Mouse (Mus musculus) hindbrain, embryonic 13.5 days (tissue): ENCODE data around the gene ccdc198. TPM values are rescaled to one million over a fixed set of nuclear protein-coding genes. Genes with fewer than 3 reads are reported as not detected.
"Not testable (repeated sequence)": the region's sequence is repeated elsewhere in the genome, so short reads cannot be mapped to it uniquely, and the experiment has no call there.

ENCODE experiments used
- ATAC-seq: fragments of 200-750 bp; cut with Nextera tagmentation; 2 replicates; pipeline ENCODE4 v1.8.0; 2017; ENCODE audit warnings: moderate TSS enrichment; ENCODE audit not compliant: low FRiP score
- H3K27ac ChIP-seq: fragments of 300-500 bp; sonication (generic); 2 replicates; pipeline ENCODE4 v1.5.1; 2015; ENCODE audit warnings: inconsistent platforms, mild to moderate bottlenecking, moderate library complexity
- H3K27me3 ChIP-seq: fragments of 300-500 bp; sonication (generic); 2 replicates; pipeline ENCODE4 v1.6.1; 2015; ENCODE audit warnings: mild to moderate bottlenecking, inconsistent platforms
- H3K36me3 ChIP-seq: fragments of 300-500 bp; sonication (generic); 2 replicates; pipeline ENCODE4 v1.6.1; 2015; ENCODE audit warnings: mild to moderate bottlenecking, inconsistent platforms
- H3K4me1 ChIP-seq: fragments of 300-500 bp; sonication (generic); replicated peaks from 2 replicates; pipeline ENCODE4 v1.6.1; 2015; ENCODE audit warnings: inconsistent platforms
- H3K4me2 ChIP-seq: fragments of 300-500 bp; sonication (generic); 2 replicates; pipeline ENCODE4 v1.6.1; 2015; ENCODE audit warnings: inconsistent platforms, mild to moderate bottlenecking, moderate library complexity
- H3K4me3 ChIP-seq: fragments of 300-500 bp; sonication (generic); 2 replicates; pipeline ENCODE4 v1.5.1; 2015; ENCODE audit warnings: mild to moderate bottlenecking, inconsistent platforms
- H3K9ac ChIP-seq: fragments of 300-500 bp; sonication (generic); 2 replicates; pipeline ENCODE4 v1.6.1; 2015; ENCODE audit warnings: mild to moderate bottlenecking, inconsistent platforms
- H3K9me3 ChIP-seq: fragments of 300-500 bp; sonication (generic); 2 replicates; pipeline ENCODE4 v1.6.1; 2016; ENCODE audit warnings: inconsistent platforms
- WGBS: fragments of 180-500 bp; shearing (Covaris S2); methylation state at CpG from one replicate; pipeline ENCODE4 v1.1.7; 2015; 5-methylcytosine and 5-hydroxymethylcytosine counted together
- polyA plus RNA-seq: library from polyadenylated mRNA; unstranded; fragments of >200 nt; fragmentation: Nextera tagmentation; extraction: Ambion mirVana; gene quantifications from 2 replicates; pipeline ENCODE4 v1.2.1, GENCODE M21; 2015

ccdc198 gene
- polyA plus RNA-seq, 1 experiment from 2014 or later = 0.51 TPM

DNA sequence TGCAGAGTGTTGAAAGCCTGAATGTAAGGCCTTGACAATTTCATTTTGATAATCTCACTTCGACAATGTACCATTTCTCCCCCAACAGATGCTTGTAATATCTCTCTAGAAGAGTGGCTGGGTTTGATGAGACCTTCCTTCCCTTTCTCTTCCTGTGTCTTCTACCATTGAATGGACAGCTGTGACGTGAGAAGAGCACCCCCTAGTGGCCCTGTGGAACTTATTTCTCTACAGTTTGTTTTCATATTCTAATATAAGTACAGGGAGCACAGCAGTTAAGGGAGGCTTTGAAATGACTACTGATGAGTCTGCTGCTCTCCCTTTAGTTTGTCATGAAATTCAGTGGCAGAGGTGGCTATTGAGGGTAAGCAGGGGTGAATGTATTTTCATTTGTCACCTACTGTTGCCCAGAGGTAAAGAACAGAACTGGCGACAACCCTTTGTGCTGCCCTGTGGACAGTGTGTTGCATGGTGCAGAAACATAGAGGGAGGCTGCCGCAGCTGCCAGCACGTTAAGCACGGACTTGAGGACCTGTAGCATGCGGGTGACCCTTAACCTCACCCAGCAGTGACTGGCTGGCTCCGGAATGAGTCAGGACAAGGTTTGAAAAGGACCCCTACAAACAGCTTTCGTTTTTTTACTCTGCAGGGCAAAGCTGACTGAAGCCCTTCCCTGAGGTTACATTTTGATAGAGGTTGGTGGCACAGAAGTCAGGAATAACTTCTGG is 10.3 kb downstream of the ccdc198 start:
- 44% methylated on average over 9 of the region's 9 CpGs for WGBS
- H3K9ac ChIP-seq = no peak overlapping the region

GRCm38 (mm10) chr14:49231845-49232244 is 13.4 kb downstream of the ccdc198 start:
- ATAC-seq = no peak
- H3K27ac ChIP-seq = no peak overlapping the region
- H3K4me2 ChIP-seq = no peak overlapping the region
- H3K9me3 ChIP-seq = no peaks in the 10 kb centered on the region
- H3K9ac ChIP-seq = no peak overlapping the region
- no peaks in the 10 kb centered on the region for H3K27me3 ChIP-seq
- H3K4me3 ChIP-seq = no peak overlapping the region
- no peaks in the 10 kb centered on the region for H3K4me1 ChIP-seq
- WGBS = 89% methylated on average over 3 of the region's 3 CpGs
- no peaks in the 10 kb centered on the region for H3K36me3 ChIP-seq

More for the DNA sequence above, 10.3 kb downstream of the ccdc198 start:
- no peak overlapping the region for H3K4me2 ChIP-seq
- no peak overlapping the region for H3K27ac ChIP-seq
- H3K4me1 ChIP-seq = no peaks in the 10 kb centered on the region
- H3K36me3 ChIP-seq = no peaks in the 10 kb centered on the region
- no peak overlapping the region for H3K4me3 ChIP-seq
- ATAC-seq = no peak
- H3K27me3 ChIP-seq = no peaks in the 10 kb centered on the region
- H3K9me3 ChIP-seq = no peaks in the 10 kb centered on the region

- Histone ChIP-seq H3K9ac (no peak overlapping the region), H3K27ac (no peak overlapping the region), H3K4me2 (no peak overlapping the region), H3K27me3 (no peaks in the 10 kb centered on the region), H3K36me3 (no peaks in the 10 kb centered on the region), H3K4me1 (no peaks in the 10 kb centered on the region), H3K4me3 (no peak overlapping the region), H3K9me3 (no peaks in the 10 kb centered on the region)
- ATAC-seq = no peak
- WGBS = 81% methylated on average over 11 of the region's 11 CpGs
Measured at GRCm38 (mm10) chr14:49226986-49227385, 18.3 kb downstream of the ccdc198 start.

- ATAC-seq = no peak
- H3K4me3 ChIP-seq = no peak overlapping the region
- no peak overlapping the region for H3K4me2 ChIP-seq
- H3K4me1 ChIP-seq = no peaks in the 10 kb centered on the region
- no peaks in the 10 kb centered on the region for H3K27me3 ChIP-seq
- 80% methylated on average over 7 of the region's 7 CpGs for WGBS
- H3K36me3 ChIP-seq = no peaks in the 10 kb centered on the region
- H3K9me3 ChIP-seq = no peaks in the 10 kb centered on the region
- no peak overlapping the region for H3K9ac ChIP-seq
- no peak overlapping the region for H3K27ac ChIP-seq
Measured at GRCm38 (mm10) chr14:49226471-49226870, 18.8 kb downstream of the ccdc198 start.

- no peaks in the 10 kb centered on the region for H3K9me3 ChIP-seq
- H3K27me3 ChIP-seq = no peaks in the 10 kb centered on the region
- no peaks in the 10 kb centered on the region for H3K4me1 ChIP-seq
- no peak for ATAC-seq
- 89% methylated on average over 2 of the region's 2 CpGs for WGBS
- H3K4me3 ChIP-seq = no peak overlapping the region
- H3K36me3 ChIP-seq = no peaks in the 10 kb centered on the region
- no peak overlapping the region for H3K9ac ChIP-seq
- no peak overlapping the region for H3K27ac ChIP-seq
- no peak overlapping the region for H3K4me2 ChIP-seq
Measured at GRCm38 (mm10) chr14:49221771-49222170, 23.5 kb downstream of the ccdc198 start.

DNA sequence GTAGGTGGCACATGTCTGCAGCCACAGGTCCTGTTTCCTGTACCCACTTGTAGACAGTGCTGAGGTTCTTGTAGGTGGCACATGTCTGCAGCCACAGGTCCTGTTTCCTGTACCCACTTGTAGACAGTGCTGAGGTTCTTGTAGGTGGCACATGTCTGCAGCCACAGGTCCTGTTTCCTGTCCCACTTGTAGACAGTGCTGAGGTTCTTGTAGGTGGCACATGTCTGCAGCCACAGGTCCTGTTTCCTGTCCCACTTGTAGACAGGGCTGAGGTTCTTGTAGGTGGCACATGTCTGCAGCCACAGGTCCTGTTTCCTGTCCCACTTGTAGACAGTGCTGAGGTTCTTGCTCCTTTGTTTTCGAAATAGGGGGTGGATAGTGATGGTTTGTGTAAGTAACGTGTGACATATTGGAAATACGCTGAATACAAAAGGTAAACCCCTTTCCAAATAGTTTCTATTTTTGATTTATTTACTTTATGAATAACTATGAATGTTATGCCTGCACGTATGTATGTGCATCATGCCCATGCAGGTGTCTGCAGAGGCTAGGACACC is 25.7 kb downstream of the ccdc198 start:
- WGBS = 92% methylated on average over 4 of the region's 4 CpGs
- not testable (repeated sequence) for H3K4me3 ChIP-seq, H3K9me3 ChIP-seq, ATAC-seq, H3K36me3 ChIP-seq, H3K27me3 ChIP-seq, H3K4me1 ChIP-seq, H3K4me2 ChIP-seq, H3K27ac ChIP-seq, H3K9ac ChIP-seq

DNA sequence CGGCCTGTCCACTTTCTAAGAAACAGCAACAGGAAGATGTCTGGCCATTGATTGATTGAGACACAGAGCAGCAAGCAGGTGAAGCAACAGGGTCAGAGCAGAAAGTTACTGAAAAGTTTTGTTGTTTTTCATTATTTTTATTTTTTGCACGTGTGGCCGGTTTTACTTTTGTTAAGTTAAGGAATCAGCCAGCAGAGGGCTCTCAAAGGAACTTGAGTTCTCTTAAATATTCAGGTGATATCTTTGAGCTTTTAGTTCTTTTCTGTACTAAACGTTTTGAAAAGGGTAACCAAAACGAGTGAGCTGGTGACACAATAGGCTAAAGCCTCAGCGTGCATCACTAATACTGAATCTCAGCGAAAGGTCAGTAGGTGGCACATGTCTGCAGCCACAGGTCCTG is 26.6 kb downstream of the ccdc198 start:
- Histone ChIP-seq H3K9me3 (no peaks in the 10 kb centered on the region), H3K27me3 (no peaks in the 10 kb centered on the region), H3K4me2 (no peak overlapping the region), H3K4me3 (no peak overlapping the region), H3K9ac (no peak overlapping the region), H3K27ac (no peak overlapping the region), H3K4me1 (no peaks in the 10 kb centered on the region), H3K36me3 (no peaks in the 10 kb centered on the region)
- 76% methylated on average over 7 of the region's 7 CpGs for WGBS
- no peak for ATAC-seq

GRCm38 (mm10) chr14:49210215-49210614 is 35.1 kb downstream of the ccdc198 start:
- WGBS = 95% methylated on average over 3 of the region's 3 CpGs
- not testable (repeated sequence) for H3K27me3 ChIP-seq, H3K9ac ChIP-seq, H3K27ac ChIP-seq, H3K4me3 ChIP-seq, ATAC-seq, H3K36me3 ChIP-seq, H3K4me1 ChIP-seq, H3K4me2 ChIP-seq, H3K9me3 ChIP-seq

DNA sequence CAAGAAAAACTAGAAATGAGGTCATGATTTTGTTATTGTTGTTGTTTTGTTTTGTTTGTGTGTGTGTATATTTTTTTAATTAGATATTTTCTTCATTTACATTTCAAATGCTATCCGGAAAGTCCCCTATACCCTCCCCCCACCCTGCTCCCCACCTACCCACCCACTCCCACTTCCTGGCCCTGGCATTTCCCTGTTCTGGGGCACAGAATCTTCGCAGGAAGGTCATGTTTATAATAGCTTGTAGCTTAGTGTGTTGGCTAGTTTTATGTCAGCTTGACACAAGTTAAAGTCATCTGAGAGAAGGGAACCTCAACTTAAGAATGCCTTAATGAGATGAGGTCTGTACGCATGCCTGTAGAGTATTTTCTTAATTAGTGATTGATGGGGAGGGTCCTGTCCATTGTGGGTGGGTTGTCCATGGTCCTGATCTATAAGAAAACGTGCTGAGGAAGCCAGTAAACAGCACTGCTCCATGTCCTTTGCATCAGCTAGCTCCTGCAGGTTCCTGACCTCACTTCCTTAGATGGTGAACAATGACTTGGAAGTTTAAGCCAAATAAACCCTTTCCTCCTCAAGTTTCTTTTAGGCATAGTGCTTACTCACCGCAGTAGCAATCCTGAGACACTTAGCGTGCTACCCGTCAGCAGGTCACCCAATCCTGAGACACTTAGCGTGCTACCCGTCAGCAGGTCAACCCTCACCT is 44.0 kb downstream of the ccdc198 start:
- no peak overlapping the region for H3K4me3 ChIP-seq
- H3K4me1 ChIP-seq = no peaks in the 10 kb centered on the region
- no peaks in the 10 kb centered on the region for H3K27me3 ChIP-seq
- 85% methylated on average over 9 of the region's 9 CpGs for WGBS
- H3K4me2 ChIP-seq = no peak overlapping the region
- no peak for ATAC-seq
- H3K9ac ChIP-seq = no peak overlapping the region
- H3K36me3 ChIP-seq = no peaks in the 10 kb centered on the region
- H3K9me3 ChIP-seq = no peaks in the 10 kb centered on the region
- no peak overlapping the region for H3K27ac ChIP-seq

DNA sequence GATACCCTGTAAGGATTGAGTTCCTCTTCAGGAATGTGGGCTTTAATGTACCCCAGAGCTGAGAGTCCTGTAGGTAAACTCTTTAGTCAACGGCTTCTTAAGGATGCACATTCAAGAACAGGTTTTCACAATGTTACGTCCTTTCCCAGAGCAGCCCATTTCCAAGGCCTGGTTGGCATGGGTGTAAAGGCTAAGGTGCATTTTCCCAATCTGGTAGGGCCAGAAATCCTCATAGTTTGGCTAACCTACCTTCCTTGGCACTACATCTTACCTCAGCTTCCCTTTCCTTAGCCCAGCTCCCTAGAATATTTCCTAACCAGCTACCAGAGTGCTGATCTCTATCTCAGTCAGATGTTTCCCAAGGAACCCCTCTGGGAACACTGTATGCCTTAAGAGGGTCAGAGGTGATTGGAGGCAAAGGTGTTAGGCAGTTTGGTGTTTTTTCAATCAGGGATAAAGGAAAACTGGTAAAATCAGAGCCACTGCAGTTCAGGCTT is 48.2 kb downstream of the ccdc198 start:
- no peak overlapping the region for H3K4me2 ChIP-seq
- no peaks in the 10 kb centered on the region for H3K9me3 ChIP-seq
- no peak overlapping the region for H3K4me3 ChIP-seq
- H3K9ac ChIP-seq = no peak overlapping the region
- WGBS = 90% methylated on average over 2 of the region's 2 CpGs
- H3K36me3 ChIP-seq = peaks cover 2% of the 10 kb centered on the region; the same call in 1 of the 2 replicates
- H3K27me3 ChIP-seq = no peaks in the 10 kb centered on the region
- no peak overlapping the region for H3K27ac ChIP-seq
- ATAC-seq = no peak
- H3K4me1 ChIP-seq = no peaks in the 10 kb centered on the region

DNA sequence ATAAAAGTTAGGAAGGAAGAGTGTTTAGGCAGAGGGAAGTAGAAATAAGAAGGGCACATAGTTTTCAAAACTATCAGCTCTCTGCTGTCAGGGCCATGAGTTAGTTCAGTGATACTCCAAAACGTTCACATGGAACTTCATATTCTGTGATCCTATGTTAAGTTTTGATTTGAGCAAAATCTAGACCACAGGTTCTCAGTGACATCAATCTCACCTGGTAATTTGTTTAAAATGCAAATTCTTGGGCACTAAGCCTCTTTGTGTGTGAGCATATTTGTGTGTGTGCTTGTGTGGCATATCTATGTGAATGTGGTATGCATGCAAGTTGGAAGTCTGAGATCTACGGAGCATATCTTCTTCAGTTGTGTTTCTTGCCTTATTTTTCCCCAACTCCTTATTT is 59.0 kb downstream of the ccdc198 start:
- no peak for ATAC-seq
- no peaks in the 10 kb centered on the region for H3K9me3 ChIP-seq
- peaks cover 34% of the 10 kb centered on the region for H3K36me3 ChIP-seq
- H3K27ac ChIP-seq = no peak overlapping the region
- H3K27me3 ChIP-seq = no peaks in the 10 kb centered on the region
- H3K4me3 ChIP-seq = no peak overlapping the region
- no peaks in the 10 kb centered on the region for H3K4me1 ChIP-seq
- no peak overlapping the region for H3K4me2 ChIP-seq
- no peak overlapping the region for H3K9ac ChIP-seq
- 90% methylated on average over 2 of the region's 2 CpGs for WGBS

- Histone ChIP-seq H3K4me1 (peaks cover 10% of the 10 kb centered on the region), H3K27me3 (no peaks in the 10 kb centered on the region), H3K4me2 (no peak overlapping the region), H3K9ac (no peak overlapping the region), H3K9me3 (no peaks in the 10 kb centered on the region), H3K4me3 (no peak overlapping the region), H3K27ac (no peak overlapping the region), H3K36me3 (peaks cover 30% of the 10 kb centered on the region)
- ATAC-seq = no peak
- WGBS = 88% methylated on average over 3 of the region's 3 CpGs
Measured at GRCm38 (mm10) chr14:49179736-49180135, 65.5 kb downstream of the ccdc198 start.
